Mouse (Mus musculus): ENCODE data around the gene Mbtps2.

The Mbtps2 gene

DNA sequence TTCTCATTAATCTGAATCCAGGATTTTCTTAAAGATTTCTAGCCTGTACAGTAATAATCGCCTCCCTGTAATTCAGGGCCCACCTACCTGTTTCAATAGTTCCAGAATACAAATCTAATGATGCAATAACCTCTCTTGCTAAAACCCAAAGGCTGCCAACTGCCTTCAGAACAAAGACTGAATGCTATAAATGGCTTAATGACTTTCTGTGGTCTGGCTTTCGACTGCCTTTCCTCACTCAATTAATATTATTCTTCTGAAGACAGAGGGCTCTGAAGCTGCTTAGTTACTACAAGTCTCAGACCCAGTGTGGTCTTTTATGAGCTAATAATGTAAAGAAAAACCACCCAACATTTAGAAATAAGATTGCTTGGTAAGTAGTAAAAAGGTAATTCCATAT is 96.6 kb downstream of the Mbtps2 start:
- DNase-seq (ENCODE audit: low spot score) = no peak

DNA sequence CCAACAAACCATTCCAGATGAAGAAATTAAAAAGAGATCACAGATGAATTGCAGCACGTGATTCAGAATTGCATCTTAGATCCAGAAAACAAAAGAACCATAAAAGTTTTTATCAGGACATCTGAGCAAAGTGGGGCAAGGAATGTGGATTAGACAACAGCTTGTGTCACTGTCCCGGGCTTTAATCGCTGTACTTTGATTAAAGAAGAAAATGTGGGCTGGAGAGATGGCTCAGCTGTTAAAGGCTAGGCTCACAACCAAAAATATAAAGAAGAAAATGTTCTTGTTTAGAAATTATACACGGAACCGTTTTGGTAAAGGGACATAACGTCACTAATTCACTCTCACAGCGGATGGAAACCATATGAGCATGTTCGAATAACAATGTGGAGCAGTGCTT is 98.5 kb downstream of the Mbtps2 start:
- no peak for DNase-seq (ENCODE audit: low spot score)

DNA sequence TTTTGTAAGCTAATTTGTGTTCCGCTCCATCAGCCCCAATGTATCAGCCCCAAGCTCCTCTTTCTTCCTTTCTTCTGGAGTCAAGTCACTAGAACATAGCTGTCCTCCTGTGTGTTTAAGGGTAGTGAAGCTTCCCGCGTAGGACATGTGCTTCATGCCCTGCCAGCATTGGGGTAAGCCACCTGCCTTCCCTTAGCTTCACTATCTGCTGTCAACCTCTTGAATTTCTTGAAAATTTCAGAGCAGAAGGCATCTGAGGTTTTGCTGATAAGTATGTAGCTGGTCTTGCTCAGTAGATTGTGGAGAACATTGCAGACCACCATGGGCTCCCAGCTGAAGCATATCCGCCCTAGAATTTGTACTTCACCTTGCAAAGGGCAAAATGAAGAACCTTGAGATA is 105.4 kb downstream of the Mbtps2 start:
- DNase-seq (ENCODE audit: low spot score) = no peak

DNA sequence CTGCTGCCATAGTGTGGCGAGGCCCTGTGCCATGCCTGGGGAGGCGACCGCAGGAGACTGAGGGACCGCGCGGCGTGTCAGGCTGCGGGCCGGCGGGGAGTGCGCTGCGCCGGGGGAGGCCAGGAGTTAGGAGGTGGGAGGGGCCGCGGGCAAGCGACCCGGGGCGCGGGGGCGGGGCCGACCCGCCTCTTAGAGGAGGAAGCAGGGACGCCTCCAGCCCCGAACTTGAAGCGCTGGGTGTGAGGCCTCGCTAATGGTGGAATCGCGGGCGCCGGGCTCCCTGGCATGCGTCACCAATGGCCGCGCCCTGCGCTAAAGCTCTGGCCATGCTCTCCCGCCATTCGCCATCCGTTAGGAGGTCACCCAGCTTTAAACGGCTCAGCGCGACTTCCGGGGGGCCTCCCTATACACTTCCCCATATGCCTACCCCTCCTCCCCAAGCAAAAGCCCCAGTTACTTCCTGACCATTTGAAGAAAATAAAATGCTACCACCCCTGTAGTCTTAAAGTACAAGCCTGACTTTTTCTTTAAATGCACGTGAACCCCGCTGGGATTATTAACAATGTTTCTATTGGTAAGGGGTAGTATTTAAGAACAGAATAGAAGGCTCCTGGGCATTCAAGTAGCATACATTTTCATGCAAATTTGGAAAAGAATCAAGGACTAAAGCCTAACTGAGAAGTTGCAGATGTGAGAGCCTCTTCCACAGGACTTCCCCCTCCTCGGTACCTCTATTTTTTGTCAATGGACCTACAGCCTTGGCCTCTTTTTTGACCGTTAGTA is 106.4 kb downstream of the Mbtps2 start, which contains the start of gene Sms:
Gene Sms (minus strand): TSS at position 344 of the 783 bp plus-strand sequence.
- peak; percentile 71 for DNase-seq (ENCODE audit: low spot score)

DNA sequence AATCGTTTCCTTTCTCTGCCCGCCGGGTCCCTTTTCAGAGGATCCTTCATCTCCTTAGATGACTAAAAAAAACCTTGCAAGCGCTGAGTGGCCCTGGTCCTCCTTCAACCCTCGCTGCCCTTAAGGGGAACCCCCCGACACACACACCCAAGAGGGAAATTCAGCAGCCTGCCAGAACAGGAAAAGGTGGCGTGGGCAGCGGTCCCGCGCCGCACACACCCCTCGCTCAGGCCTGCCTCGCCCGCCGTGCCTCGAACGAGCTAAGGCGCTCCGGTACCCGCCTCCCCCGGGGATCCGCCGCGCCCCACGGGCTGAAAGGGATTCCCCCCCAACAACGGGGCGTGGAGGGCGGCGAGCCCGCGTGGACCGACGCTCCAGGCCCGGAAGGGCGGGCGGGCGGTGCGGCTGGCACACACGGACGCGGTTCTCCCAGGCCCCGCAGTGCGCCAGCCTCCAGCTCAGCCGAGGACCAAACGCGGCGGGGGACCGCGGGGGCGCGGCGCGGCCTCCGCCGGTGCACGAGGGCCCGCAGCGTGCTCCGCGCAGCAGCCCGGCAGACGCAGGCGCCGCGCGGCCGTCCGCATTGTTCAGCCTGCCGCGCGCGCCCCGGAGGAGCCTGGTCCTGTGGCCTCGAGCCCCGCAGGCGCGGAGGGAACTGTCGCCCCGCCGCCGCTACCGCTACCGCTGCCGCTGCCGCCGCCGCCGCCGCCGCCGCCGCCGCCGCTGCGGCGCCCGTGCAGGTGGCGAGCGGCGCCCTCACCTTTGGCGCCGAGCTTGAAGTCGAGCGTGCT is 107.2 kb downstream of the Mbtps2 start:
- DNase-seq (ENCODE audit: low spot score) = peak; percentile 60

DNA sequence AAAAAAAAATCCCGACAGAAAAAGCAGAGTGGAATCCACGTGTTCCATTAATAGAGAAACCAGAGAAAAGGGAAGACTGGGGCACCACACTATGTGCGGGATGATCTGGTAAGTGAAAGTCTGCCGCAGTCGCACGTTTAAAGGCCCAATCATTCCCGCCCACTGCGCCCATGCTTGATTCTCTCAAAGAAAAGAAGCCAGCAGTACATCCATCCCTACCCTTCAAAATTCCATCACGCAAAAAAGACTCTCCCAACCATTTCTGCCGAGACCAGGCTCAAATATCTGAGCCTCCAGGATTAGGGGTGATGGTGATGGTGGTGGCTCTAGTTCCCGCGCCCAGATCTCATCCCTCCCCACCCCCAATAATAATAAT is 107.8 kb downstream of the Mbtps2 start:
- DNase-seq (ENCODE audit: low spot score) = peak; percentile 29

DNA sequence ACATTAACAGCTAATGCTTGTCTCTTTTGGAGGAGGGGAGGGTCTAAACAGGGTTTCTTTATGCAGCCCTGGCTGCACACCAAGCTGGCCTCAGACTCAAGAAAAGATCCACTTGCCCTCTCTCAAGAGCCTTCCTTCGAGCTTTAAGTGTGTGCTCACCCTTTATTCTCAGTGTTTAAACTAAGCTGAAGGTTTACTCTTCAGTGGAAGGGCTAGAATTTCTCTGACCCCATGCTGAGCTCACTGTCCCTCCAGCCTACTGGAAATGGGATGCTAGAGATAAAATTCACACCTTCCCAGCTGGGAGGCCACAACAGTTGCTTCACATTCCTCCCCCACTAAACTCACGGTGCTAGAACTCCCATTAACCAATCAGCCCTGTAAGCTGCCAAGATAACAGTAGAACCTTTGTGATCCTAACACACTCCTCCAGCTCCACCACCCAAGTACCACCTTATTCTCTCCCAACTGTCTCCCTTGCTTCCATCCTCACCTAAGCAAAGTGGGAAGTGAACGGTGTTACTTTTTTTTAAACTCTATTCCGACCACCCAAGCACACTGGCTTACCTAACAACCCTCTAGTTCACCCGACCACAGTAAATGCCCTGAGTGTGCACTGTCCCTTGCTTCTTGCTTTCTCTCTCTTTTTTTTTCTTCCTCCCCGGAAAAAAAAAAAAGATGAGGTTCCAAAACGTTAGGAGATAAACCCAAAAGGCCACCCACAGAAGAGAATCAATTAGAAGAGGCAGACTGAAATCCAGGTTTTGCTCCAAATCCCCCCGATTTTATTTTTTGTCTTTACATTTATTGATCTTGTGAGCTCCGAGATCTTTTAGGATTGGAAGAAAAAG is 108.4 kb downstream of the Mbtps2 start:
- DNase-seq (ENCODE audit: low spot score) = peak; percentile 3

DNA sequence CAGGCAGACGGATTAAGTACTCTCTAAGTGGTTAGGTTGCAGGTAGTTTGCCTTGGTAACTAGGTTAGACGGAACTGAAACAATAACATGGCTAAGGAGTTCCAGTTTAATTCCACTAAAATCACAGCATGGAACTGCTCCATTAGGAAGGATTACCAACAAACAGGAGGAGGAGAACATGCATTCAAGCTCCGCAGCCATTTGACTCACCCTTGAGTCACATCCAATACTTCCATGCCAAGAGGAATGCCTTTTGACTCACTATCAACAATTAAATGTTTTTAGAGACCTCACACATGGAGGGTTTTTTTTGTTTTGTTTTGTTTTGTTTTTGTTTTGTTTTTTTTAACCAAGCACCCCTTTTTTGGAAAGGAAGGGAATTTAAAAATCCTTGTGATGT is 109.7 kb downstream of the Mbtps2 start:
- DNase-seq (ENCODE audit: low spot score) = no peak

DNA sequence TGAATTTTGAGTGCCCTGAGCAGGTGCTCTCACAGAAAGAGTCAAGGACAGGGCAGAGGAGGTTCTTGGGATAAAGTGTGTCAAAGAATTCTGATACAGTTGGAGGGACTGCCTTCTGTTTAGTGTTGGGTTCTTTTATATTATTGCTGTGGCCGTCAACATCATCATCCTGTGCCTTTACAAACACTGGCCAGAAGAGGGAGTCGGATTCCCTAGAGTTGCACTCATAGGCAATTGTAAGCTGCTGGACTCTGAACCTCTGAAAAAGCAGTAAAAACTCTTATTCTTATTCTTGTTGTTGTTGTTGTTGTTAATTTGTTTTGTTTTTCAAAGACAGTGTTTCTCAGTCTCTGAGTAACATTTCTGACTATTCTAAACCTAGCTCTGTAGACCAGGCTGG is 111.8 kb downstream of the Mbtps2 start:
- peak; percentile 57 for DNase-seq (ENCODE audit: low spot score)

All from retina, embryonic 14.5 days (tissue).